Mouse (Mus musculus): ENCODE measurements around the gene Tmbim6. TPM values are rescaled to one million over a fixed set of nuclear protein-coding genes. Genes with fewer than 3 reads are reported as not detected.
"Not testable (repeated sequence)": the region's sequence is repeated elsewhere in the genome, so short reads cannot be mapped to it uniquely, and the experiment has no call there.

Tmbim6 gene
- polyA plus RNA-seq, 1 experiment from 2014 or later = 240 TPM

GRCm38 (mm10) chr15:99433913-99434312 is 41.2 kb downstream of the Tmbim6 start:
- Histone ChIP-seq H3K4me2 (no peak overlapping the region), H3K9me3 (no peaks in the 10 kb centered on the region), H3K36me3 (peaks cover 86% of the 10 kb centered on the region), H3K4me1 (replicated peaks) (peaks cover 39% of the 10 kb centered on the region), H3K27ac (no peak overlapping the region), H3K4me3 (replicated peaks) (no peak overlapping the region), H3K9ac (replicated peaks) (no peak overlapping the region), H3K27me3 (no peaks in the 10 kb centered on the region)
- 88% methylated on average over 12 of the region's 12 CpGs for WGBS
- ATAC-seq (ENCODE audit: insufficient number of reproducible peaks, insufficient read depth, low FRiP score, low TSS enrichment, low read depth) = no peak

- H3K9ac ChIP-seq (replicated peaks) = no peak overlapping the region
- peaks cover 49% of the 10 kb centered on the region for H3K36me3 ChIP-seq
- no peaks in the 10 kb centered on the region for H3K27me3 ChIP-seq
- peaks cover 69% of the 10 kb centered on the region for H3K4me1 ChIP-seq (replicated peaks)
- H3K27ac ChIP-seq = no peak overlapping the region; the same call in 1 of the 2 replicates
- H3K4me3 ChIP-seq (replicated peaks) = no peak overlapping the region
- no peak for ATAC-seq (ENCODE audit: insufficient number of reproducible peaks, insufficient read depth, low FRiP score, low TSS enrichment, low read depth)
- no peak overlapping the region for H3K4me2 ChIP-seq
- H3K9me3 ChIP-seq = no peaks in the 10 kb centered on the region
- 73% methylated on average over 8 of the region's 8 CpGs for WGBS
These were observed 46.5 kb downstream of the Tmbim6 start for GRCm38 (mm10) chr15:99438966-99439698.

GRCm38 (mm10) chr15:99440112-99440815 is 47.6 kb downstream of the Tmbim6 start:
- Histone ChIP-seq H3K27ac (peak overlapping the region; percentile 85), H3K36me3 (peaks cover 51% of the 10 kb centered on the region), H3K9me3 (no peaks in the 10 kb centered on the region), H3K27me3 (no peaks in the 10 kb centered on the region), H3K4me1 (replicated peaks) (peaks cover 66% of the 10 kb centered on the region), H3K9ac (replicated peaks) (peak overlapping the region; percentile 13; the same call in 1 of the 2 replicates), H3K4me2 (no peak overlapping the region), H3K4me3 (replicated peaks) (no peak overlapping the region)
- peak; percentile 77 for ATAC-seq (ENCODE audit: insufficient number of reproducible peaks, insufficient read depth, low FRiP score, low TSS enrichment, low read depth)
- 46% methylated on average over 2 of the region's 2 CpGs for WGBS

- no peak overlapping the region for H3K4me3 ChIP-seq (replicated peaks)
- peak overlapping the region; percentile 13; the same call in 1 of the 2 replicates for H3K9ac ChIP-seq (replicated peaks)
- H3K27me3 ChIP-seq = no peaks in the 10 kb centered on the region
- WGBS = 56% methylated on average over 8 of the region's 8 CpGs
- no peak overlapping the region for H3K4me2 ChIP-seq
- H3K9me3 ChIP-seq = no peaks in the 10 kb centered on the region
- peaks cover 61% of the 10 kb centered on the region for H3K4me1 ChIP-seq (replicated peaks)
- H3K36me3 ChIP-seq = peaks cover 57% of the 10 kb centered on the region
- no peak for ATAC-seq (ENCODE audit: insufficient number of reproducible peaks, insufficient read depth, low FRiP score, low TSS enrichment, low read depth)
- peak overlapping the region; percentile 85 for H3K27ac ChIP-seq
These were observed 48.3 kb downstream of the Tmbim6 start for GRCm38 (mm10) chr15:99440816-99441457.

GRCm38 (mm10) chr15:99442358-99442757 is 49.7 kb downstream of the Tmbim6 start:
- H3K9ac ChIP-seq (replicated peaks) = no peak overlapping the region
- H3K9me3 ChIP-seq = no peaks in the 10 kb centered on the region
- peaks cover 47% of the 10 kb centered on the region for H3K4me1 ChIP-seq (replicated peaks)
- WGBS = 84% methylated on average over 7 of the region's 7 CpGs
- H3K4me2 ChIP-seq = no peak overlapping the region
- no peak for ATAC-seq (ENCODE audit: insufficient number of reproducible peaks, insufficient read depth, low FRiP score, low TSS enrichment, low read depth)
- peaks cover 49% of the 10 kb centered on the region for H3K36me3 ChIP-seq
- H3K4me3 ChIP-seq (replicated peaks) = no peak overlapping the region
- H3K27me3 ChIP-seq = no peaks in the 10 kb centered on the region
- H3K27ac ChIP-seq = peak overlapping the region; percentile 23; the same call in 1 of the 2 replicates

- Histone ChIP-seq H3K27ac (no peak overlapping the region), H3K27me3 (no peaks in the 10 kb centered on the region), H3K36me3 (peaks cover 49% of the 10 kb centered on the region), H3K4me1 (replicated peaks) (peaks cover 40% of the 10 kb centered on the region), H3K9me3 (no peaks in the 10 kb centered on the region), H3K4me2 (no peak overlapping the region), H3K9ac (replicated peaks) (no peak overlapping the region), H3K4me3 (replicated peaks) (no peak overlapping the region)
- WGBS = 69% methylated on average over 6 of the region's 6 CpGs
- no peak for ATAC-seq (ENCODE audit: insufficient number of reproducible peaks, insufficient read depth, low FRiP score, low TSS enrichment, low read depth)
These were observed 52.9 kb downstream of the Tmbim6 start for GRCm38 (mm10) chr15:99445567-99445966.

- peaks cover 34% of the 10 kb centered on the region for H3K4me1 ChIP-seq (replicated peaks)
- not testable (repeated sequence) for ATAC-seq (ENCODE audit: insufficient number of reproducible peaks, insufficient read depth, low FRiP score, low TSS enrichment, low read depth); H3K27me3 ChIP-seq; H3K4me3 ChIP-seq (replicated peaks); H3K27ac ChIP-seq; H3K9ac ChIP-seq (replicated peaks); H3K4me2 ChIP-seq; H3K9me3 ChIP-seq
- peaks cover 54% of the 10 kb centered on the region for H3K36me3 ChIP-seq
- WGBS = 91% methylated on average over 10 of the region's 10 CpGs
These were observed 53.5 kb downstream of the Tmbim6 start for GRCm38 (mm10) chr15:99446136-99446535.

- peak; percentile 48; the same call in 1 of the 2 replicates for ATAC-seq (ENCODE audit: insufficient number of reproducible peaks, insufficient read depth, low FRiP score, low TSS enrichment, low read depth)
- Histone ChIP-seq H3K27me3 (no peaks in the 10 kb centered on the region), H3K4me1 (replicated peaks) (peaks cover 32% of the 10 kb centered on the region), H3K4me3 (replicated peaks) (no peak overlapping the region), H3K36me3 (peaks cover 74% of the 10 kb centered on the region), H3K4me2 (no peak overlapping the region), H3K27ac (0 out of 2 replicates have a peak overlapping the region, but pooled peaks have one; percentile 32), H3K9me3 (no peaks in the 10 kb centered on the region), H3K9ac (replicated peaks) (peak overlapping the region; percentile 5; the same call in 1 of the 2 replicates)
- WGBS = 57% methylated on average over 9 of the region's 9 CpGs
These were observed 56.6 kb downstream of the Tmbim6 start for GRCm38 (mm10) chr15:99449131-99449750.

- Histone ChIP-seq H3K36me3 (peaks cover 70% of the 10 kb centered on the region), H3K27ac (0 out of 2 replicates have a peak overlapping the region, but pooled peaks have one; percentile 32), H3K4me1 (replicated peaks) (peaks cover 34% of the 10 kb centered on the region), H3K9me3 (no peaks in the 10 kb centered on the region), H3K4me3 (replicated peaks) (no peak overlapping the region), H3K27me3 (no peaks in the 10 kb centered on the region), H3K4me2 (no peak overlapping the region), H3K9ac (replicated peaks) (no peak overlapping the region)
- no peak for ATAC-seq (ENCODE audit: insufficient number of reproducible peaks, insufficient read depth, low FRiP score, low TSS enrichment, low read depth)
- WGBS = 83% methylated on average over 8 of the region's 8 CpGs
These were observed 57.1 kb downstream of the Tmbim6 start for GRCm38 (mm10) chr15:99449751-99450280.

- Histone ChIP-seq H3K27ac (0 out of 2 replicates have a peak overlapping the region, but pooled peaks have one; percentile 12), H3K9me3 (no peaks in the 10 kb centered on the region), H3K36me3 (peaks cover 60% of the 10 kb centered on the region), H3K4me3 (replicated peaks) (no peak overlapping the region), H3K27me3 (no peaks in the 10 kb centered on the region), H3K4me2 (no peak overlapping the region), H3K9ac (replicated peaks) (no peak overlapping the region), H3K4me1 (replicated peaks) (peaks cover 50% of the 10 kb centered on the region)
- no peak for ATAC-seq (ENCODE audit: insufficient number of reproducible peaks, insufficient read depth, low FRiP score, low TSS enrichment, low read depth)
- WGBS = 74% methylated on average over 11 of the region's 11 CpGs
These were observed 60.6 kb downstream of the Tmbim6 start for GRCm38 (mm10) chr15:99453153-99453900.

All from limb, embryonic 12.5 days (tissue).